Mouse (Mus musculus) R1 (cell line): ENCODE measurements around the gene Srxn1.

Experiments
- DNase-seq: peaks from one replicate; pipeline ENCODE4 v3.0.0-alpha.2; 2018; ENCODE audit warnings: low read depth, low spot score

The Srxn1 gene

DNA sequence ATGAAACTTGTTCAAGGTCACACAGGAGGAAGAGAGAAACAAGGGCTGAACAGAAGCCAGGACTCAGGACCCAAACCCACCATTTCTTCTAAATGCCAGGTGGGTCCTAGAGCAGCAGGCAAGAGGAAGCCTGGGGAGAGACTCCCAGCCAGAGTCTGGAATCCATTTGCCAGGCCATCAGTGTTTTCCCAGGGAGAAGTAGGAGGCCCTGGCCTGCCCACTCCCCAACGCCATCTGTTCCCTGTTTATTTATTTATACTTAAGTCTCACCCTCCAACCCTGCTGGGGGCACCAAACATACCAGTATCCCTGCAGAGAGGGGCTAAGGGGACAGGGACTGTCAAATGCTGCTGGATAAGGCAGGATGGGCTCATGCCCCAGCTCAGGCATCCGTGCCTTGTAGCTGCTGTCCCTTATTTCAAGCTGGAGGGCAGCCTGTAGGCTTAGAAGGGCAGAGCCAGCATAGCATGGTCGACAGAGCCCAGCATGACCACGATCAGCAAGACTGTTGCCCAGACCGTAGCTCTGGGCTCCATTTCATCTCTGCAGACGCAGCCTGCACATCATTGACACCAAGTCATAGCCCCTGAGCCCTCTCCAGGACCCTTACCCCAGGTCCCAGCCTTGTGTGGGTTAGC lies 14.0 kb downstream of the Srxn1 start:
- DNase-seq: no peak

DNA sequence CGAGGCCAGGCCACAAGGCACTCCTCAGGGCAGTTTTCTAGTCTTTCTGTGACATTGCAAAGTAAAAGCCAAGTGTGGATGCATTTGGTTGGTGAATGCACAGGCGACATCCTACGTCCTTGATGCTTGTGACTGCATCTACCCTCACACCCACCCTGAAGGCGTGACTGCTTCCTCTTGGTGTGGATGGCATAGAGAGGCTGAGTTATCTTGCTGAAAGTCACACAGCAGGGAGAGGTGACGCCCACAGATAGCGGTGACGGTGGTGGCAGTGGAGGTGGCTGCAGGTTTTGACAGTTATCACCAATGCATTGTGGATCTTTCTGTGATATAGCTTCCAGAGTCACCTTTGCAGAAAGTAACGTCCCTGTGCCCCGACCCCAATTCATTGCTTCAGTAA lies 17.6 kb downstream of the Srxn1 start:
- DNase-seq: no peak

DNA sequence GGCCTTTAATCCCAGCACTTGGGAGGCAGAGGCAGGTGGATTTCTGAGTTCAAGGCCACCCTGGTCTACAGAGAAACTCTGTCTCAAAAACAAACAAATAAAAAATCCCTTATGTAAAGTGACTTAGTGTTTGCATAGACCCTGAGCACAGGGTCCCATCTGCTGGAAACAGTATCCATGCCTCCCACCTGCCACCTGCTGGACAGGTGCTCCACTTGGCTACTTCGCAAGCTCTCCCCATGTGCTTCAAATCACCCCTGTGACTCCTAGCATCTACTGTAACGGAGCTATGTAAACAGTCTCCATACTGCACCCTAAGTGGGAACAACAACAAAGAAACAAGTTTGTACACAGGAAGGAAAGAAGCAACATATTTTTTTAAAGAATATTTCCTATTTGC lies 23.3 kb downstream of the Srxn1 start:
- peak; percentile 29 for DNase-seq

- DNase-seq: no peak
These were observed 24.5 kb downstream of the Srxn1 start for GRCm38 (mm10) chr2:152129778-152130177.

- DNase-seq: peak; percentile 74
These were observed 26.7 kb downstream of the Srxn1 start for GRCm38 (mm10) chr2:152132016-152132415.

- DNase-seq: no peak
These were observed 27.4 kb downstream of the Srxn1 start for GRCm38 (mm10) chr2:152132691-152133090.

DNA sequence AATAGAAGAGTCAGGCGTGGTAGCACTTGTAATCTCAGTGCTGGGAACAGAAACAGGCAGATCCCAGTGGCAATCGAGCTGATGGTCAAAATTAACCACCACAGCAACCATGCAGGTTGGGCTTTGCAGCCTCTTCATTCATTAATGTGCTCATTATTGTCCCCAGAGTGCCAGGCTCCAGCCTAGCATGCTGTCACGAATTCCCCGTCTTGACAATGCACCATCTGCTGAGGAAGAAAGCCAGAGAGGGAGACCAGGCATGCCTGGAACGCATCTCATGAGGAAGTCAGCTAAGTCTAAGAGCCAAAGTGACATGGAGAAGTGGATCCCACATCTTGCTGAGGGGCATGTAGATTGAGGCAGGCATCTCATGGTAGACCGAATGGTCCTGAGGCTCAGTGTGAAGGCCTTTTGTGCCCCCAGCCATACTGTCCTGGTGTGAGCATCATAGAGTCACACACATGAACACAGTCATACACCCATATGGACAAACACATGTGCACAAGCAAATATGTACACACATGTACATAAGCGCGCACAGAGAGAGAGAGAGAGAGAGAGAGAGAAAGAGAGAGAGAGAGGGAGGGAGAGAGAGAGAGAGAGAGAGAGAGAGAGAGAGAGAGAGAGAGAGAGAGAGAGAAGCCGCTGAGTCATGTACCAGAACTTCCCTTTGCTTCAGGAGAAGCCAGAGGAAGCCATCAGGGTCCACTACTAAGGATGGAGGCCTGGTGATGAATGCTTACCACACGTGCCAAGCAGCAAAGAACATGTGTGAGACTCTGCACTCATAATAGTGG lies 34.1 kb downstream of the Srxn1 start:
- no peak for DNase-seq

DNA sequence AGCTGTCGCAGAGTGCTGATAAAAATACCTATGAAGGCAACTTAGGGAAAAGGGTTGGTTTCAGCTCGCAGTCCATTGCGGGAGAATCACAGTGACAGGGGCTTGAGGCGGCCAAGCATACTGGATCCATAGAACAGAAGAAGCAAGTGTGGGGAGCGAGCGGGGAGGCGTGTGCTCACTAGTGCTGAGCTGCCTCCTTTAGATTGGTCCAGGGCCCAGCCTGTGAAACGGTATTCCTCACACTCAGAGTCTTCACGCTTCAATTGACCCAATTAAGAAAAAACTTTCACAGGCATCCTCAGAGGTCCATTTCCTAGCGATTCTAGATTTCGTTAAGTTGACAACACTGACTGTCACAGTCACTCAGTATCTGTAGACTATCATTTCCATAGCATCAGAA lies 35.6 kb downstream of the Srxn1 start:
- peak; percentile 21 for DNase-seq

- DNase-seq: peak; percentile 28
These were observed 36.2 kb downstream of the Srxn1 start for GRCm38 (mm10) chr2:152141491-152141890.

- DNase-seq: peak; percentile 95
These were observed 36.7 kb downstream of the Srxn1 start for GRCm38 (mm10) chr2:152142046-152142445.

DNA sequence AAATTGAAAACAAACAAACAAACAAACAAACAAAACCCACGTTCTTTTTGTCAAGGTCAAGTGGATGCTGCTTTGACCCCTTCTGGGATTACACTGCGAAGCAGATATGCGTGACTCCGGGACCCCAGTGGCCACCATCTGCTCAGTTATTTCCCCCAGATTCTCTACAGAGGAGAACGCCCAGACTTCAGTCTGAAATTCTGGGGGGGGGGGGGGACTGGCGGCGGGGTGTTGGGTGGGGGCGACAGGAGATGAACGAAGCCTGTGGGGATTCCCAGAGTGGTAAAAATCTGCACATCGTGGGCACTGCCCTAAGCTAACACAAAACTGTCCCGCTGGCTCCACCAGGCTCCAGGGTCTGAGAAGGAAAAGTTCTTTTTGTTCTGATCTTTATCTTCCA lies 37.3 kb downstream of the Srxn1 start:
- no peak for DNase-seq

- peak; percentile 91 for DNase-seq
These were observed 38.2 kb downstream of the Srxn1 start, which contains the start of gene Tcf15 for GRCm38 (mm10) chr2:152143279-152144157. Gene Tcf15, plus strand, starts transcription at chr2:152143561.

- DNase-seq: no peak
These were observed 38.8 kb downstream of the Srxn1 start for GRCm38 (mm10) chr2:152144158-152144450.

- no peak for DNase-seq
These were observed 39.2 kb downstream of the Srxn1 start for GRCm38 (mm10) chr2:152144501-152144900.

DNA sequence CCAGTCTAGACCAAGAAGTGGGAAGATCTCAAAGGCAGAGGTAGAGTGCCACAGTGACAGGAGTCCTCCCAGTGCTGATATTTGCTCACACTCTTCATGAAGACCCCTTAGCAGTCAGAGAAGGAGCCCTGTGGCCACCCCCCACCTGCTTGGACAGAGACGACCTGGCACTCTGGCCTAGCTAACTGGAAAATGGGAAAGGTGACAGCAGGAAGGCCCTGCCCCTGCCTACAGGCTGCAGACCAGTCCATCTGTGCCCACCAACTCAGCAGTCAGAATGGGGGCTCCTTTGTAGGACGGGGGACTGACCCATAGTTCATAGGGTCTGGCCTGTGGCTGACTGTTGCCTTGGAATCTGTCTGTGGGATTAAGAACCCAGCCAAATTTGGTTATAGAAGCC lies 40.4 kb downstream of the Srxn1 start:
- DNase-seq: no peak

DNA sequence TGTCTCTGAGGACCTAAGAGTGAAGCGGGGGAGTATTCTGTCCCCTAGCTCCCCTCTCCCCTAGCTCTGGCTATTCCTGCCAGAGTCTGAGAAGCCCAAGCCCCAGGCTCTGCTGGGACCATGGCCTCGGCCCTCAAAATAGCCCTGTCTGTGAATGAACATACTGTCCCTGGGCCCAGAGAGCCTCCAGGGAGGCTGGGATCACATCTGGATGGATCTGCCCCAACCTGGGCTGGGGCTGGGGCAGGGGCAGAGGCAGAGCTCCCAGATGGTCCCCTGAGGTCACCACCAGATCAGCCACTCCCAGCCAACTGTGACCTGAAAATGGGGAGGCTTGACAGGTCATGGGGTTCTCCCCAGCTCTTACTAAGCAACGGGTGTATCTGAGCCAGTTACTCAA lies 41.8 kb downstream of the Srxn1 start:
- DNase-seq: no peak

- no peak for DNase-seq
These were observed 43.4 kb downstream of the Srxn1 start for GRCm38 (mm10) chr2:152148675-152149074.

GRCm38 (mm10) chr2:152149891-152150290 lies 44.6 kb downstream of the Srxn1 start:
- peak; percentile 30 for DNase-seq

GRCm38 (mm10) chr2:152150373-152150772 lies 45.1 kb downstream of the Srxn1 start:
- DNase-seq: no peak

GRCm38 (mm10) chr2:152153361-152153760 lies 48.0 kb downstream of the Srxn1 start:
- no peak for DNase-seq

DNA sequence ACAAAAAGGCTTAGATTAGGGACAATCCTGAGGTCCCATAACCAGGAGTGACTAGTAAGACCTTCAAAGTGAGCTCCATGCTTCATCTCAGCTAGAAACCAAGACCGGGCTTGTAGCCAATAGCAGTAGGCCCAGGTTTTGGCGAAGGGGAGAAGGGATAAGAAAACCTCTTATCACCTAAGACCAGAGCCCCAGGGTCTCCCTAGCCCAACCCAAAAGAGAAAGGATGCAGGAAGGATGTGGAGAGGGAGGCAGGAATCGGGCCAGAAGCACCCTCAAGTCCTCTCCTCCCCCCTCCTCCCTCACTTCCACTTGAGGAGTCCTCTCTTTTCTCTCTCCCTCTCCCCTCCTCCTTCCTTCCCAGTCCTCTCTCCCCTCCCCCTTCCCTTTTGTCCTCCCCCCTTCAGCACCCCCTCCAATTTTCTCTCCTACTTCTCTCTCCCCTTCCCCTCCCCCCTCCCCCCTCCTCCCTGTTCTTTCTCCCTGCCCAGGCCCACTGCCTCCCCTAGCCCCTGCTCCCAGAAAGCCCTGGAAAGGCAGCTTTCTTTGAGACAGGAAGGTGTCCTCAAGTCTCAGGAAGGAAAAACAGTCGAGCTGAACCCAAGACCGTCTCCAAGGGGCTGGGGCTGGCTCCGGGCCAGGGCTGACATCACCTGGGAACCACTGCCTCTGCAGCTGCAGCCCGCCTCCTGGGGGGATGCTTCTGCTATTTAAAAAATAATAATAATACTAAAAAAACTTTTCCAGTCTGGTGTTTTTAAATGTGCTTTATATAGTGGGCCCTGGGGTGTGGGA lies 50.3 kb downstream of the Srxn1 start:
- DNase-seq: peak; percentile 78

DNA sequence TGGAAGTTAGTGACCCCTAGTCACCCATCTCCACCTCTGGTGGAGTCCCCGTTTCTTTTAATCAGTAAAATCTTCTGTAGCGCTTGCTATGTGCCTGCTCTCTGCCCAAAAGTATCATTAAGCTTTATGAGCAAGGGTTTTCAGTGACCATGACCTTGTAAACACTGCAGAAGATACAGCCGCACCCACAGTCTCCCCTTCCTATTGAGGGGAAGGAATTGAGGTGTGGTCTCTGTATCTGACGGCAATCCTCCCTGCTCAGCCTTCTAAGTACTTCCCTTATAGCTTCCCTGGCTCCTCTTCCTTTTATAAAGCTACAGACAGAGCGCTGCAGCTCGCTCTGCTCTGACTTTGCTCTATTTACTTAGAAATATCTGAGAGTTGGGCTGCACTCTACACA lies 51.2 kb downstream of the Srxn1 start:
- peak; percentile 74 for DNase-seq
